Mouse (Mus musculus): ENCODE measurements around the gene 4921507P07Rik. TPM values are rescaled to one million over a fixed set of nuclear protein-coding genes. Genes with fewer than 3 reads are reported as not detected.

The 4921507P07Rik gene
- total RNA-seq, 2 experiments from 2014 or later = 1.4 TPM

Small RNAs within 50 kb of the gene (microRNA-seq; reads per million reads assigned to microRNA genes)
- not detected for gene Mir6371

Other genes with a start within 250 kb of the 4921507P07Rik start
- 10 to 100 TPM; 22.4 to 25.3 TPM for gene Osbpl3, start 140.4 kb downstream of the 4921507P07Rik start, total RNA-seq (2021)
- 10 to 100 TPM; 32.3 to 35.4 TPM for gene Cycs, start 30.1 kb downstream of the 4921507P07Rik start, total RNA-seq (2021)
- not detected for gene Npvf, start 57.8 kb upstream of the 4921507P07Rik start, total RNA-seq (2021)

Data from left cerebral cortex, postnatal 4 days (tissue).